Mouse (Mus musculus): ENCODE measurements at regions not wholly inside any gene's neighbourhood (a gene's known extent, or its start where the extent isn't known, plus 50 kb on each side); places are given as distances from the start of the nearest gene placed in this dataset.
A peak's percentile ranks its signal among the peaks of the same experiment; 100 is the strongest.
"Not testable (repeated sequence)": the region's sequence is repeated elsewhere in the genome, so short reads cannot be mapped to it uniquely, and the experiment has no call there.

- ATAC-seq (replicated peaks; ENCODE audit: insufficient number of reproducible peaks, low FRiP score, low TSS enrichment, poor library complexity, severe bottlenecking) = no peak
Measured at GRCm38 (mm10) chr13:5566896-5567295, 294.4 kb upstream of the Klf6 start.

- ATAC-seq (replicated peaks; ENCODE audit: insufficient number of reproducible peaks, low FRiP score, low TSS enrichment, poor library complexity, severe bottlenecking) = no peak
Measured at GRCm38 (mm10) chr13:5569579-5569978, 291.7 kb upstream of the Klf6 start.

GRCm38 (mm10) chr13:5570386-5570785 is 290.9 kb upstream of the Klf6 start:
- ATAC-seq (replicated peaks; ENCODE audit: insufficient number of reproducible peaks, low FRiP score, low TSS enrichment, poor library complexity, severe bottlenecking) = no peak

- no peak for ATAC-seq (replicated peaks; ENCODE audit: insufficient number of reproducible peaks, low FRiP score, low TSS enrichment, poor library complexity, severe bottlenecking)
Measured at GRCm38 (mm10) chr13:5576568-5576967, 284.7 kb upstream of the Klf6 start.

GRCm38 (mm10) chr13:5583681-5584080 is 277.6 kb upstream of the Klf6 start:
- not testable (repeated sequence) for ATAC-seq (replicated peaks; ENCODE audit: insufficient number of reproducible peaks, low FRiP score, low TSS enrichment, poor library complexity, severe bottlenecking)

GRCm38 (mm10) chr13:5587196-5587595 is 274.1 kb upstream of the Klf6 start:
- no peak for ATAC-seq (replicated peaks; ENCODE audit: insufficient number of reproducible peaks, low FRiP score, low TSS enrichment, poor library complexity, severe bottlenecking)

- no peak for ATAC-seq (replicated peaks; ENCODE audit: insufficient number of reproducible peaks, low FRiP score, low TSS enrichment, poor library complexity, severe bottlenecking)
Measured at GRCm38 (mm10) chr13:5591286-5591685, 270.0 kb upstream of the Klf6 start.

GRCm38 (mm10) chr13:5591837-5592555 is 269.3 kb upstream of the Klf6 start:
- peak; percentile 75 for ATAC-seq (replicated peaks; ENCODE audit: insufficient number of reproducible peaks, low FRiP score, low TSS enrichment, poor library complexity, severe bottlenecking)

- ATAC-seq (replicated peaks; ENCODE audit: insufficient number of reproducible peaks, low FRiP score, low TSS enrichment, poor library complexity, severe bottlenecking) = 0 out of 2 replicates have a peak, but pooled peaks have one; percentile 47
Measured at GRCm38 (mm10) chr13:5592556-5593061, 268.7 kb upstream of the Klf6 start.

- ATAC-seq (replicated peaks; ENCODE audit: insufficient number of reproducible peaks, low FRiP score, low TSS enrichment, poor library complexity, severe bottlenecking) = no peak
Measured at GRCm38 (mm10) chr13:5601648-5602047, 259.6 kb upstream of the Klf6 start.

GRCm38 (mm10) chr13:5603905-5604596 is 257.2 kb upstream of the Klf6 start:
- no peak for ATAC-seq (replicated peaks; ENCODE audit: insufficient number of reproducible peaks, low FRiP score, low TSS enrichment, poor library complexity, severe bottlenecking)

GRCm38 (mm10) chr13:5605418-5605817 is 255.9 kb upstream of the Klf6 start:
- ATAC-seq (replicated peaks; ENCODE audit: insufficient number of reproducible peaks, low FRiP score, low TSS enrichment, poor library complexity, severe bottlenecking) = no peak

GRCm38 (mm10) chr13:5607462-5607861 is 253.8 kb upstream of the Klf6 start:
- ATAC-seq (replicated peaks; ENCODE audit: insufficient number of reproducible peaks, low FRiP score, low TSS enrichment, poor library complexity, severe bottlenecking) = no peak

- ATAC-seq (replicated peaks; ENCODE audit: insufficient number of reproducible peaks, low FRiP score, low TSS enrichment, poor library complexity, severe bottlenecking) = peak; percentile 79
Measured at GRCm38 (mm10) chr13:5614186-5614737, 247.0 kb upstream of the Klf6 start.

GRCm38 (mm10) chr13:5614833-5615232 is 246.4 kb upstream of the Klf6 start:
- ATAC-seq (replicated peaks; ENCODE audit: insufficient number of reproducible peaks, low FRiP score, low TSS enrichment, poor library complexity, severe bottlenecking) = peak; percentile 89

- ATAC-seq (replicated peaks; ENCODE audit: insufficient number of reproducible peaks, low FRiP score, low TSS enrichment, poor library complexity, severe bottlenecking) = no peak
Measured at GRCm38 (mm10) chr13:5615327-5615726, 246.0 kb upstream of the Klf6 start.

GRCm38 (mm10) chr13:5628124-5628523 is 233.2 kb upstream of the Klf6 start:
- no peak for ATAC-seq (replicated peaks; ENCODE audit: insufficient number of reproducible peaks, low FRiP score, low TSS enrichment, poor library complexity, severe bottlenecking)

GRCm38 (mm10) chr13:5634960-5635359 is 226.3 kb upstream of the Klf6 start:
- peak; percentile 59; the same call in 1 of the 2 replicates for ATAC-seq (replicated peaks; ENCODE audit: insufficient number of reproducible peaks, low FRiP score, low TSS enrichment, poor library complexity, severe bottlenecking)

GRCm38 (mm10) chr13:5641743-5642510 is 219.4 kb upstream of the Klf6 start:
- no peak for ATAC-seq (replicated peaks; ENCODE audit: insufficient number of reproducible peaks, low FRiP score, low TSS enrichment, poor library complexity, severe bottlenecking)

All from monocyte, adult 5-6 weeks (primary cell).